Mouse (Mus musculus) forelimb bud, embryonic 11.5 days (tissue): ENCODE measurements around the gene Homer2.
A peak's percentile ranks its signal among the peaks of the same experiment; 100 is the strongest.

Experiments used
- DNase-seq: peaks from one replicate; pipeline ENCODE4 v3.0.0-alpha.2; 2012; ENCODE audit warnings: low read depth, low spot score

The Homer2 gene

DNA sequence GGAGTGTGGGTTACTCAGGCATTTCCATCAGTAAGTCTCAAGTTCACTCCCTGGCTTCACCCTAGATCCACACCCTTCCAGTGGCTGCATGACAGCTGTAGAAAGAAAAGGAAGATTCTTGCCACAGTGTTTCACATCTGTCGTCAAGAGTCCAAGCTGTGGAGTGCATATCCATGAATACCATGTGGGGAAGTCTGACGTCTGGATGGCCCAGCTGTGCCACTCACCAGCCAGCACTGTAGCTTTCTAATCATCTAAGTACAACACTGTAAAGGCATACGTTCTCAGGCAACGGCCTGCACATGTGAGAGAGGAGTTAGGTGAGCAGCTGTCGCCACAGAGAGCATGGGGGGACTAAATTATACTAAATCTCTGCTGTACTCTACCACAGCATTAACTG is 56.0 kb downstream of the Homer2 start:
- peak; percentile 43 for DNase-seq

DNA sequence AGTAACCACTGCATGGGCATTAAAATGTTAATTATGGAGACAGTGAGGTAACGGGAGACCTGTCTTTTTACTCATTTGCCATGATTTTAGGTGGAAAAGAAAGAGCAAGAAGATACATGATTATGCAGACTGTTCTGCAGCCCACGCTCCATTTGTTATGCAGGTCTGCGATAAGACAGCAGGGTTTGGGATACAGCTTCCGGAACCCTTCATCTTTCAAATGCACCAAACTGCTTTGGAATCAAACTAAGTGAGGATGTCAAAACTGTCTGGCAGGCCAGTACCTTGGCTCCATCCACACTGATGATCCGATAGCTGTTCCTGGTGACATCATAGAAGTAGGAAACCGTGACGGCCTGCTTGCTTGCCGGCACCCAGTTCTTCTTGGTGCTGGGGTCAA is 58.1 kb downstream of the Homer2 start:
- no peak for DNase-seq

DNA sequence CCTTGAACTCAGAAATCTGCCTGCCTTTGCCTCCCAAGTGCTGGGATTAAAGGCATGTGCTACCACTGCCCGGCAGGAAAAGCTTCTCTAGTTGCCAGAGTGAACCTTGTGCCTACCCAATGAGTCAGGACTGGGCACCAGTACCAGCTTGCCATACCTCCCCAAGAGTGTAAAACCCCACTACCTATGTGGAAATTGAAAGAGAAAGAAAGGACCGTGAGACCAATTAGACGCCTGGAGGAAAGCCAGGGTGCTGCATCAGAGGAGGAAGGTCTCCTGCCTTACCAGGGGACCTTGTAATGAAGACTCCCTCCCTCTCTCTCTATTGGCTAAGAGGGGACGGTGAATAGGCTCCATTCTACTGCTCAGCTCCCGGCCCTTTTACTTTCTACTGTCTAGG is 59.4 kb downstream of the Homer2 start:
- DNase-seq: no peak

DNA sequence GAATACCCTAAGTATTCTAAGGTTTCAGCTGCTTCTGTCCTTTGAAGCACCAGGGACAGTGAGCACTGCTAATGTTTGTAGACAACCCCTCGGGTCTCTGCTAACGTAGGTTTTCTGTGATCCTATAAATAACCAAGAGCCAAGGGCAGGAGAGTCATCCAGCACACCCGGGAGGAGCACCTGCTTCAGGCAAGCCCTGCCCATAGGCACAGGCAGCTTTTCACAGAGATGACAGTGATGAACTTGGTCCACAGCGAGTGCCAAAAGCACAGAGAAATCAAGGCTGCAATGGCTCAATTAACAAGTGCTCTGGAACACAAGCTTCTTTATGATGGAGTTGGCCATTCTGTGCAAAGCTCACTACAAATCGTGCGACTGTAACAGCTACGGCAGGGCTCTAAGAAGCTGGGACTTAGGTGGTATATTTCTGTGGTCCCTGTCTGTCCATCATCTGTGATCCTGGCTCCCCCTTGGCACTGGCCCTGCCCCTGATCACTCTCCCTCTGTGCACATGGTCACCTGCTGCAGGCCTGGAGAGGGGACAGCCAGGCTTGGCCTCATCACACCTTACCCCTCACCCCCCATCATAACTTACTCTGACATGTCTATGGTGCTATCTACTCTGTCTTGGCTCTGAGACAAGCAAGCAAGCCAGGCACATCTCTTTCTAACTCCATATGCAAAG is 62.6 kb downstream of the Homer2 start:
- no peak for DNase-seq

DNA sequence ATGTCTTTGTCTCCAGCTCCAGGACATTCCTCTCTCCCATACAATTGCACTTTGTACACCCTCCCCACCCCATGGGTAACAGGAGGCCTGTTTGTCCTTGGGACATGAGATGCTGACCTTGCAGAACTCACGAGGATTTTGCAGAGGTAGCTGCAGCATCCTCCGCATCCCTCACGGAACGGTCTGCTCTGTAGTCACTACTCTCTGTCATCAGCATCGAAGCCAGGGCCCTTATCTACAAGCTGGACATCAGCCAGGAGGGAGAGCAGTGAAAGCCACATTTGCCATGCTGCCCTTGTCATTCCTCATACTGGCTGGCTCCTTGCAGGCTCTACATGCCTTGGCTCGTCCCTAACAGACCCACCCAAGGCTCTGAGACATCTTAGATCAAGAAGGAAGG is 66.2 kb downstream of the Homer2 start:
- no peak for DNase-seq

DNA sequence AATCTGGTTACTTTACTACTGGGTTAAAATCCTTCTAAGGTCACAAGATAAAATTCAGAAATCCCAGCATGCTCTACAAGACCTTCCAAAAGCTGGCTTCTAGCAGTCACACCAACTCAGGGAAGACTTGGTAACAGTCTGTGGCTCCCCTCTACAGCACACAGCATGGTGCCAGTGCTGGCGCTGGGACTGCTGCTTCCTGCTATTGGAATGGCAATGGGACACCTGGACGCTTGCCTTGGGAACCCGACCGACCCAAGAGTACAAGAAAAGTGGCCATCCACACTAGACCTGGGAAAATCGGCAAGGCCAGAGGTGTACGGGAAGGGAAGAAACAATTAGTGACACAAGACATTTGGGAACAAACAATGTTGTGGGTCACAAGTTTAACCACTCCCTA is 74.7 kb downstream of the Homer2 start:
- DNase-seq: no peak

DNA sequence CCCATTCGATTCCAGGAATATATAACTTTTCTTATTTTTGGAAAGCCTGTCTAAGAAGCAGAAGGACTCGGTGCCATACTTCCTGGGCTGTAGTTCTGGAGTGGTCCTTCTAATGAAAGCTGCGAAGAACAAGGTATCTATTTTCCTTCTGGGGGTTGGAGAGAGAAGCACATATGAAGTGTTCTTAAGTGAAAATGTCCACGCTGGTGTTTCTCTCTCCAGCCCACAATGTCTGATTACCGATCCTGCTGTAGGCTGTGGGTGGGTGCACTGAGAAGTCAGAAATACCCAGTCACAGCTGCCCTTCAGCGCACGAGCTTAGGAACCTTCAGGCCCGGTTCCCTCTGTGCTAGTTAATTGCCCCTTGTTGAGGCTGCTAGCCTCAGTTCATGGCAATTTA is 76.1 kb downstream of the Homer2 start:
- no peak for DNase-seq

DNA sequence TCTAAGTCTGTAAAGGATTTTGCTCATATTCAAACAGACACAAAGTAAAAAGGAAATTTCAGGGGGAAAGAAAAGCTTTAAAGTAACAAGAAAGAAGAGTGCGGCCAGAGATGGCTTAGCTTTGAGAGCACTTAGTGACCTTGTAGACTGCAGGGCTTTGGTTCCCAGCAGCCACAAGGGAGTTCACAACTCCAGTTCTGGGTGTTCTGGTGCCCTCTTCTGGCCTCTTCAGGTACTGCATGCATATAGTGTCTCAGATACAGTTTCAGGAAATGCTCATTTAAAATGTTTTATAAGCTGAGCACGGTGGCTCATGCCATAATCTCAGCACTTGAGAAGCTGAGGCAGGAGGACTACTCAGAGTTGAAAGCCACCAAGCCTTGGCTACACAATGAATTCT is 80.9 kb downstream of the Homer2 start:
- DNase-seq: no peak

DNA sequence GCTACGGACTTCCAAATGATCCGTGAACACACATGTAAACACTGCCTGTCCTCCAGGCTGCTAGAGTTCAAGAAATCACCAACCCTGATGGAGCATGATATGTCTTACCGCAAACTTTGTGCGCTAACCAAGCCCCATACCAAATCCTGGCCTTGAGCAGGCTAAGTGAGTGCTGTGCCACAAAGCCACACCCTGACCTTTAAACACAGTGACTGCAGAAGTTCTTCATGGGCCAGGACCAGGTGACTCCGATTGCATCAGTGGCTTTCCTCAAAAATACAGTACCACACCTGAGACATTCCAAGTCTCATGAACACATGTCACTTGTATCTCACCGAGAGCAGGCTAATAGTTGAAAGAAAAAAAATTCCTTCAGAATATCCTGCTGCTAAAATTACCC is 83.6 kb downstream of the Homer2 start:
- no peak for DNase-seq

DNA sequence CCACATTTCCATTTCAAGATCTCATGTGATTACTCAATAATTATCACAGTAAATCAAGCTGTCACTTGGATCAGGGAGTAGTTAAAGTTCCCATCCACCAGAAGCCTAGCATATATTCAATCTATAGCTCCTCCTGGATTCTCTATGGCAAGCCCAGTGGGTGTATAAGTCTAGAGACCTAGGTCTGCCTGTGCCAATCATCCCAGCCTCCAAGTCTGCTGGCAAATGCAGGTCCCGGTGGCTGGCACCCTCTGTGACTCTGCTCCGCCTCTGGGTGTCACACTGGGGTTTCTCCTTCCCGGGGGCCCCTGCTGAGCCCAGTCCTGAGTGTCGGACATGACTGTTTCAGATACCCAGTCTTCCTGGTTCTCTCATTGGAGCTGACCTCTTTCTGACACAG is 84.5 kb downstream of the Homer2 start:
- no peak for DNase-seq

DNA sequence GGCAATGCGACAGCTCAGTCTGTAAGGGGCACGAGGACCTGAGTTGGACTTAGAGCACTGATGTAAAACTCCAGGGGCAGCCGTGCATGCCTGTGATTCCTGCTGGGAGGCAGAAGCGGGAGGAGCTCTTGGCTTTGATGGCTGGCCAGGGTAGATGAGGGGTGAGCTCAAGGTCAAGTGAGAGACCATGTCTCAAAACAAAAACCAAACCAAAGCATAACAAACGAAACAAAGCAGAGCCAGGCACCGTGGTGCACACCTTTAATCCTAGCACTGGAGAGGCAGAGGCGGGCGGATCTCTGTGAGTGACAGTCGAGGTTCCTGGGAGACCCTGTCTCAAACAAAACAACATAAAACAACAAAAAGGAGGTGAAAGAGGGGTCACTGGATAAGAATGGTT is 92.3 kb downstream of the Homer2 start:
- DNase-seq: no peak

DNA sequence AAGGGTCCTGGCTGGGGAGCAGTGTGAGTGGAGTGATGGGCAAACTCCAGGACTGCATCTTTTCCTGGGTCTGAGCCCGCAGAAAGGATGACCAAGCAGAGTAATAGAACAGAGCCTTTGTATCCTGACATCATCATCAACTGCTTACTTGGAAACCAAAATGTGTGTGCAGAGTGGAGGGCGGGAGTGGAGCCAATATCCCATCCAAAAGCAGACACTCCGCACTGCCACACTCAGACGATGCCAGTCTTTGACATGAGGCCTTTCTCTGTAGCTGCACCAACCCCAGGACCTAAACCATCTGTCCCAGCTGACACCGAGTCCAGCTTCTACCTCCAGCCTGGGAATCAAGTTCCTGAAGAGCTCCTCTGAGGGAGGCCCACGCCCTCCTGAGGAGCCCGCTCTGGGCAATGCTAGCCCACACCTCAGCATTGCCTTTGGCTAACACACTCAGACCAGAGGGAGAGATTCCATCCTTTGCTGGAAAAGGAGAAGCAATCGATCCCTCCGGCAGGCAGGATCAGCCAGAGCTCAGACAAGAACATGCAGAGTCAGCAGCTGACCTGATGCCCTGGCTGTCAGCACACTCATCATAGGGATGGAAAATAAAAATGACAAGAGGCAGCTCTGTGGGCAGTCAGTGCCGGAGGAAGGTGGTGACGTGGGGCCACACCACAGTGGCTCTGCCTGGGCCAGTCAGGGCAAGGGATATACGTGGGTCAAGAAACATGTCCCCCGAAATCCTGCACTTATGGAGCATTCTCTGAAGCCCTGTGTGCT is 94.3 kb downstream of the Homer2 start:
- no peak for DNase-seq

DNA sequence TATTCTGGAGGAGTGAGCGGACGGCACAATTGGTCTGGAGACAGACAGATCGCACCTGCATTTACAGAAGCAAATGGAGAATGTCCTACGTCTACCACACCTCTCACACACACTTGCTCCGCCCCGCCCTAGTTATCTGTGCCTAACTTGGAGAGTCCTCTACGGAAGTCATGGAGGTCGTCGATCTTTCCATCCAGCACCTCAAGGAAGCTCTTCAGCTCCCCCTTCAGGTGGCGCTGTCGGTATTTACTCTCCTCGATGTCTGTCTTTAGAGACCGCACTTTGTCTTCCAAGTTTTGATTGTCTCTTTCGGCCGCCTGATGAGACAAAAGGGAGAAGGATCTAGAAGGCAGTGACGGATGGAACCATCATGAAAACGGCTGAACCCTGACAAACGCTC is 97.2 kb downstream of the Homer2 start:
- DNase-seq: no peak

DNA sequence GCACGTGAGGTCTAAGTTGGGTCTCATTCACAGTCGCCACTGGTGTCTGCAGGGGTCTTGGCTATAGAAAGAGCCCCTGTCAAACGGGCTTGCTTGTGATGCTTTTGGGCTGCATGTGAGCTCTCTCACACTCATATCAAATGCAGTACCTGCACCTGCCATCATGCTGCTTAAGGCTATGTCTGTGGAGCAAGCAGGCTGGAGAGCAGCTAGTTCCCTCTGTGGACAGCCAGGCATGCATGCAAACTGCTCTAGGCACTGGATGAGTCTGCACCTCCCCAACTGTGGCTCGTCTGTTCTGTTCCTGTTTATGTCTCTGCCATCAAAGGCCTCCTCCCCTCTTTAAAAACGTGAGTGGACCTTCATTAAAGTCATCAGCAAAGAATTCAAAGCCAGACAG is 100.9 kb downstream of the Homer2 start:
- no peak for DNase-seq

DNA sequence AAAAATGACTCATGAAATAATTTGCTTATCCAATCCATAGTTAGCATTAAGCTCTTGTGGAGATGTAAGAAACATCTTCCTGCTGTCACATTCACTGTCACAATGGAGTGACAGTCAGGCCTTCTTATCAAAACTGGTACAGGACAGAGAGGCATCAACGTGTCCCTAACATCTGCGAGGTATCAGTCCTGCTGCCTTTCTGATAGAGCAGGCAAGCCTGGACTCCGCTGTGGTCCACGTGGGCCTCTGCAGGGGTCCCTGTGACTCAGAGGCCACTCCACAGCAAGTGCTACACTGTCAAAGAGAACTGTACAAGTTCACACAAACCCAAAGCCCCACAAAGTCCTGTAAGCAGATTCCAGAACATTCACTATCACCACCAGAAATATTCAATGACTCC is 101.8 kb downstream of the Homer2 start:
- DNase-seq: no peak

DNA sequence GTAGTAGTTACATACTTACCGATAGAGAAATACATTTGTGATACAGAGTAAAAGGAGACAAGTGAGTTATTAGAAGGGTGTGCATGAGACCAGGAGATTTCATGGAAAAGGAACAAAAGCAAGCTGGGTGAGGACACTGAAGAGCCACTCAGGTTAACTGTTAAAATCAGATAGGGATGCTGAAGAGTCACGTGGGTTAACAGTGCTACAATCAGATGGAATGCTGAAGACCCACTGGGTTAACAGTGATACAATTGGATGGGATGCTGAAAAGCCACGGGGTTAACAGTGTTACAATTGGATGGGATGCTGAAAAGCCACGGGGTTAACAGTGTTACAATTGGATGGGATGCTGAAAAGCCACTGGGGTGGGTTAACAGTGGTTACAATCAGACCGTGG is 102.3 kb downstream of the Homer2 start:
- no peak for DNase-seq

DNA sequence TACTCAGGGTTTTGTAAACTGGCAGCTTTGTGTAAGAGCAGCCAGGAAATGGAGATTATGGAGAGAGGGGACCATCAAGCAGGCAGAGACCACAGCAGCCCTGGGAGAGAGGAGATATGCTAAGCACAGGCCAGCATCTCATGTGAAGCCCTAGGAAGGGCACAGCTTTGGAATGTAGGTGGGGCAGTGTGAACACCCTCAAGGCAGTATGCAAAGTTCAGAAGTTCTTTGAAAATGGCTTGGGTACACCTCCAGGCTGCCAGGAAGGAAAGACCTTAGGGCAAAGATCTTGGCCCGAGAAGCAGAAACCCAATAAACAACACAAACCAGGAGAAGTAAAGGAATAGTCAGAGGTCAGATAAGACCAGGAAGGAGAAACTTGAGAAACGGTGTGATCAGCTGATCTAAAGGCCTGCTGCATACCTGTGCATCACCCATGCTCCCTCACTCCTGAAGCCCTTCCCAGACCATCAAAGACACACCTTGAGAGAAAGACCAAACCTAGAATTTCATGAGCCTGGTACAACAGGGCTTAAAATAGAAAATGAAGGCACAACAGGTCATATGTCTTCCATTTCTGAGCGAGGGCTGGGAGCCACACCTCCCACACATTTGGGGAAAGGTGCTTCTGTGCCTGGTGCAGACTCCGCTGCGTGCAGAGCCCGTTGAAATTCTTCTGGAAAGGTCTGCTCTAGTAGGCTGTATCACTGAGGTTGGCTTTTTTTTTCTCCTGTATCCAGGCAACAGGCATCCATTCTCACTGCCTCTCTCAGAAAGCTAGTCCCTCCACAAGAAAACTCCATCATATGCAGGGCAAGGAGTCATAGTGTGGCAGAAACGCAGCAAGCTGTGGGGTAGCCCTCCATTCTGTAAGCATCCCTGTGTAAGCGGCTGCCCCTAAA is 107.7 kb downstream of the Homer2 start:
- no peak for DNase-seq

DNA sequence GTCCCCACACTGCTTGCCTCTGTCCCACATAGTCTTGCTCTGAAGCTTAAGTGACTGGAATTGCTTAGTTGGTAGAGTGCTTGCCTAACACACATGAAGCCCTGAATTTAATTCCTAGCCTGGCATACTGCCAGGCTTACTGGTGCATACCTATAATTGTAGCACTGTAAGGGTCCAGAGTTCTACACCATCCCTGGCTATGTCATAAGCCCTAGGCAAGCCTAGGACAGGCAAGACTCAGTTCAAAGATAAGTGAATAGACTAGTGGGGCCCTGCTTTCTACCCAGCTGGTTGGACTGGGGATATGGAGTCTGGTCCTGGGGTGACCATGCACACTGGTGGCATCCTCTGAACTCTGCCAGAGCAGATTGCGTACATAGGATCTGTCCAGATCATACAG is 109.7 kb downstream of the Homer2 start:
- no peak for DNase-seq

DNA sequence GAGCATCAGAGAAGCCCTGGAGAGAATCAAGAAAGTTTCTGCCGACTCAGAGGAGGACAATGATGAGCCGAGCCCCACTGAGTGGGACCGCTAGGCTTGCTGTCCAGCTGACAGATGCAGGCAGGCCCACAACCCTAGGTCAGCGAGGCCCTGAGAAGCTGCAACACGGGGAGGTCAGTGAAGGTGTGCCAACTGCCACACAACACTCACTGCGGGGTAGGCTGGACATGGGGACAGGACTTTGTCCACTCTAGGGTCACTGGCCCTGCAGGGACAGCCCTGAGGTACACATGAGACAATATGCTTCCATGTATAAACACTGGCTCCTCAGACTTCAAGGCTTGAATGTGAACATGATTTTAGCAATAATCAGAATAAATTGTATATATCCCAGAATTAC is 111.2 kb downstream of the Homer2 start:
- DNase-seq: no peak

DNA sequence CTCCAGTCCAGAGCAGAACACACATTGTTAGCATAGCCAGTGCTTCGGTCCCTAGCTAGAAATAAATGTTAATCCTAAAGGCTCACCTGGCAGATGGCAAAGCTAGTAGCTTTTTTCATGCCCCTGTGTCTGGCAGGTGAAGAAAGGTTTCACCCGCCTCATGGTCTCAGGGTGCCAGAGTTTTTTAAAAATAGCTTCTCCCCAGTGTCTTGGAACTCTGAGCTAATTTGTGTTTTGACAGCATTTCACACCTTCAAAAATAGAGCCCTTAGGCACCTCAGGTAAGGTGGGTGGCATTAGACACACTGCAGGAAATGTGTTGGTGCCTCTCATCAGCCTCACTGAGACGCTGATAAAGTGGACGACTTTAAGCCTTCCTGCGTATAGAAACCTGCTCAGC is 112.3 kb downstream of the Homer2 start:
- DNase-seq: no peak

DNA sequence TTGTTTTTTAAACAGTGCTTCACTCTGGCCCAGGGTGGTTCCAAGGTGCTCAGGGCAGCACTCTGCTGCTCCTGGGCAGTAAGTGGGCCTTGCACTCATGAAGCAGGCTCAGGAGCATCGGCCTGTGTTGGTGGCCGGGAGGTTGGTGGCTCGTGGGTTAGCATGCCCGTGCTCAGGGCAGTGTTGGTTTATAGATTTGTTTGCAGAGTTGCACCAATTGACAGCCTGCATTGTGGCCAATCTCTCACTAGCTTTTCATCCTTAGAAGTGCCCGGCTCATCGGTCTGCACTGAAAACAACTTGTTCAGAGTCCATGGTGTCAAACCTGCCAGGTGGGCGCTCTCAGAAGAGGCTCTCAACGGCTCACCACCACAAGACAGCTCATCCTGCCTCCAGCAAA is 113.9 kb downstream of the Homer2 start:
- no peak for DNase-seq

DNA sequence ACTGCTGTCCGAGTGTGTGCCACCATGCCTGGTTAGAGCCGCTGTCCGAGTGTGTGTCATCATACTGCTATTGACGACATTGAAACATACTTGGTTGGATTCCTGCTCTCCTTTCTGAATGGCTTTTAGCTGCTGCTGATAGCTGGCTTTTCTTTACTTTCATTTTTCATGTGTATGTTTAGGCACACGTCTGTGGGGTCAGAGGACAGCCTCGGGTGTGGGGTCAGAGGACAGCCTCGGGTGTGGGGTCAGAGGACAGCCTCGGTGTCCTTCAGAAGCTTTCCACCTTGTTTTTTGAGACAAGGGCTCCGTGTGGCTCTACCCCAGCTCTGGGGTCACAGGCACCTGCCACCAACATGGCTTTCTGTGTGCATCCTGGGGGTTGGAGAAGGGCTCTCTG is 114.6 kb downstream of the Homer2 start:
- DNase-seq: no peak

DNA sequence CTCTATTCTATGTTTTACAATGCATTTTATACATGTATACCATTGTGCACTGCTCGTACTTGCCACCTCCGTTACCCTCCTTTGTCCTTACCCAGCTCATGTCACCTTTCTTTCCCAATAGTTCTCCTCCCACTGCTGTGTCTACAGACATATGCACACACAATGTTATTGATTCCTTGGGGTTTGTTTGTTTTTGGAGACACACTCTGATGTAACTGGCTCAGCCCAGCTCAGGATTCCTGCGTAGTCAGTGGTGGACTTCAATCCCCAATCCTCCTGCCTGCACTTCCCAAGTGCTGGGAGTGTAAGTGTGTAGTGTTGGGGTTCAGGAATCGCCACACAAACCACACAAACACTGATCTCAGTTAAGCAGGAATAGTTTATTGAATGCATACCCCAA is 120.1 kb downstream of the Homer2 start:
- no peak for DNase-seq
